Mouse (Mus musculus) spleen, postnatal 10 days (tissue): ENCODE measurements around the gene Cbfa2t2.

Source experiments
- DNase-seq, 2 experiments: peaks; one replicate each; pipeline ENCODE4 v3.0.0; 2021 to 2022; ENCODE audit warnings: low spot score in 2 of 2

The Cbfa2t2 gene

DNA sequence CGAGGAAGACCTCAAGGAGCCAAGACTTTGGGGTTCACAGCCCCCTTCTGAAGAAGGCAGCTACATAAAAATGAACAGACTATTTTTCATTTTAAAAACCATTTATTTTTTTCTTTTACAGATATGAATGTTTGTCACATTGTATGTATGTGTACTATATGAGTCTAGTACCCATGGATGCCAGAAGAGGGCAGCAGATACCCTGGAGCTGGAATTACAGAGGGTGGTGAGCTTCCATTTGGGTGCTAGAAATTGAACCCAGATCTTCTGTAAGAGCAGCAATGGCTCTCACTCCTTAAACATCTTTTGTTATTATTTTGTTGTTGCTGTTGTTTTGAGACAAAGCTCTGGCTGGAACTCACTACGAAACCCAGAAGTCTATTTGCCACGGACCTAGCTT is 10.8 kb upstream of the Cbfa2t2 start:
- DNase-seq, result no peak

GRCm38 (mm10) chr2:154426188-154426904 is 9.9 kb upstream of the Cbfa2t2 start:
- DNase-seq, result no peak

DNA sequence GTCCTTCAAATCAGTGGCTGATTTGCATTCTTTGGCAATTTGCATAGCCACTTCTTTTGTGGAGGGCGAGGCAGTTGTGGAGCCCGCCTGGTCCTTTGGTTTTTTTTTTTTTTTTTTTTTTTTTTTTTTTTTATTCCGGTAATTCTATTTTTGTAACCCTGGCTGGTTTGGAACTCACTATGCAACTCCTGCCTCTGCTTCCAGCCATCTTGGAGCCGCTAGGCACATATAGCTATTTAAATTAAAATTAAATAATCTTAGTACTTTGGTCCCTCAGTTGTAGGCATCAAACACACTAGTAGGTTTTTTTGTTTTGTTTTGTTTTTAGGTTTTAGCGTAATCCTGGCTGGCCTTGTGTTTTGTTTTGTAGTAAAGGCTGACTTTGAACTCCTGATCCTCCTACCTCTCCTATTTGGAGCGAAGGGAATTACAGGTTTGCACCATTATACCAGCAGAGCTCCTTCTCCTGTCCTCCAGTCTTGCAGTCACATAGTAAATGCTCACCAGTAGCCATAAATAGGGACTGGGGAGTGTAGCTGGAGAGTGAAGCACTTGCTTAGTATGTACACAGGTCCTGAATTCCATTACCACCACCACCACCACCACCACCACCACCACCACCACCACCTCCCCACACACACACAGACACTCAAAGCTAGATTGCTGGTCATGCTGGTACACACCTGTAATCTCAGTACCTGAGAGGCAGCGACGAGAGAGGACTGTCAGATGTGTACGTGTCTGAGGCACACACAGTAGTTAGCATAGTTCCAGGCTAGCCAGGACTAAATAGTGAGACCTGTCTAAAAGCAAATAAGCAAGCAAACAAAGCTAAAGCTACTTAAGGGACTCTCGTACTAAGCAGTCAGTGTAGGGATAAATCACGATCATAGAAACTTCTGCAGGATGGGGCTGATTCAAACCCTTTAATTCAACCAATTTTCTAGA is 9.1 kb upstream of the Cbfa2t2 start:
- no peak for DNase-seq

- no peak for DNase-seq
Measured at GRCm38 (mm10) chr2:154427853-154428360, 8.4 kb upstream of the Cbfa2t2 start.

GRCm38 (mm10) chr2:154430566-154430965 is 5.7 kb upstream of the Cbfa2t2 start:
- no peak for DNase-seq

GRCm38 (mm10) chr2:154432696-154433095 is 3.6 kb upstream of the Cbfa2t2 start:
- DNase-seq, result no peak

DNA sequence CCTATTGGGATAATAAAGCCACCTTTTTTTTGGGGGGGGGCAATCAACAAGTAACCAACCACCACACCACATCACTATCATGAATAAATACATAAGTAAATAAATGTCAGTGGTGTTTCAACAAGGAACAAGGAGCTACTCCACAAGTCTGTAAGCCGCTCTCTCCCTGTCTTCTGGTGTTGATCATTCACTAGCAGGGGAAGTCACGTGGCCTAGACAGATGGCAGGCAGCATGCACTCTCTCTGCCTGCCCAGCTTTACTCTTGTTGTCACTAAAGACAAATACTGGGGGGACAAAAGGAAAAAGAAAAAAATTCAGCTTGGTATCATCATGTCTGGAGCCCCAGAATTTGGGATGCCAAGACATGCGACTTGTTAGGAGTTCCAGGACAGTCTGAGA is 2.9 kb upstream of the Cbfa2t2 start:
- DNase-seq, result no peak

DNA sequence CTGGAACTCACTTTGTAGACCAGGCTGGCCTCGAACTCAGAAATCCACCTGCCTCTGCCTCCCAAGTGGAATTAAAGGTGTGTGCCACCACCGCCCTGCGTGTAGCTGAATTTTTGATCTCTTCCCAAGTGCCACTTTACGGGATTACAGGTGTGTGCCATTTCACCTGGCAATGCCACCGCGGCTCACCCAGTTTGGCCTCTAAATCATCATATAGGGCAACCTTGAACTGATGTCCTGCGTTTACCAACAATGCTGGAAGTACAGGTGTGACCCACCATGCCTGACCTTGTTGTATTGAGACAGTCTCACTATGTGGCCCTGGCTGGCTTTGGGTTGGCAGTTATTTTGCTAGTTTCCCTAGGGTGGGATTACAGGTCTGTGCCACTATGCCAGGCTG is 1.6 kb upstream of the Cbfa2t2 start:
- no peak for DNase-seq

DNA sequence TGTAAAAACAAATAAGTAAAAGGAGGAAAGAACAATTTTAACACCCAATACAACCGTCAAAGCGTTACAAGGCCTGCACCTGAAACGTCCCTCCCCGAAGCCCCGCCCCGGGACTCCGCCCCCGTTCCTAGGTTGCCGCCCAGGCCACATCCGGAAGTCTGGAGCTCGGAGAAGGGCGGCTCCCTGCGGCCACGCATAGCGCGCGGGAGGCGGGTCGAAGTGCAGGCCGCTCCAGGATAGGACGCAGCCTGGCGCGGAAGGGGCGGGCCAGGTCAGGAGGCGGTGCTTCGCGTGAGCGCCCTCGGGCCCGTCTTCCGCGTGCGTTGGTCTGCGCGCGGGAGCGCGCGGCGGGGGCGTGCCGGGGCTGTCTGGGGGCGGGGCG is 214 bp upstream of the Cbfa2t2 start:
- DNase-seq, result peak; percentile 94 to 99

DNA sequence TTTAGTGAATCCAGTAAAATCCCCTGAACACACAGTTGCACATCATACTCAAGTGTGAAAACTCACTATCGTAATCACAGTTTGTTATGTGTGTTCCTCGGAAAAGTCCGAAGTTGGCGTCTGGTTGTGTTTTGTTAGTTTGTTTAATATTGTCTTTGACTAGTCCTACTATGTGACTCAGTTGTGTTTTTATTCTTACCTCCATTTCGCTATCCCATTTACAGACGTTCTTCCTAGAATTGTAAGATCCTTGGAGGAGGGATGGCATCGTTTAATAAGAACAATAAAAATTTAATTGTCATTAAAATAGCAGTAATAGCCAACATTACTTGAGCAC is 878 bp downstream of the Cbfa2t2 start:
- no peak for DNase-seq

DNA sequence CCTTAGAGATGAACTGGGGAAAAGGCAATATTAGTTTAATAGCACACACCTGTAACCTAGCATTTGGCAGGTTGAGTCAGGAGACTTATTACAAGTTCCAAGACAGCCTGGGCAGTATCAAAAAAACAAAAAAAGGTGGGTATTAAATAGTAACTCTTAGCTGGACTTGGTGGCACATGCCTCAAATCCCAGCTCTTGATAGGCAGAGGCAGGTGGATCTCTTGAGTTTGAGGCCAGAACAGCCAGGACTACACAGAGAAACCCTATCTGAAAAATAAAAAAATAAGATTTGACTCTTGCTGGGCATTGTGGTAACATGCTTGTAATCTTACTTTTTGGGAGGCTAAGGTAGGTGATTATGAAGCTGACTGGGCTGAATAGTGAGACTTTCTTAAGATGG is 4.2 kb downstream of the Cbfa2t2 start:
- DNase-seq, result no peak

- no peak for DNase-seq
Measured at GRCm38 (mm10) chr2:154447821-154448220, 11.5 kb downstream of the Cbfa2t2 start.

GRCm38 (mm10) chr2:154448633-154449032 is 12.4 kb downstream of the Cbfa2t2 start:
- DNase-seq, result no peak

- no peak for DNase-seq
Measured at GRCm38 (mm10) chr2:154452951-154453350, 16.7 kb downstream of the Cbfa2t2 start.

DNA sequence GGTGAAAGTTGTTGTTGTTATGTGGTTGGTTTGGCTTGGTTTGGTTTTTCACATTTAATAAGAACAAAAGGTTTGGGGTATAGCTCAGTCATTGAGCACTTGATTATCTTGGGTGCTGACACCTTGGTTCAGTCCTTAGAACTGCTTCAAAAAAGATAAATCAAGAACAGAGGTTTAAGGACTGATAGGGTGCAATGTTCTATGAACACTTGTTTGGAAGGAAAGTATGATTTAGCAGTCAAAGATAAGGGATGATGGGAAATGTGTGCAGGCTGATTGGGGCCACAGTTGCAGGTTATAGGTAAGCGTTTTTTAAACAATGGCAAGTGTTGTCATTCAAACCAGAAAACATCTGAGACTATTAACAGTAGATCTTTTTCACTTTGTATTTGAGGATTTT is 17.8 kb downstream of the Cbfa2t2 start:
- DNase-seq, result no peak

- no peak for DNase-seq
Measured at GRCm38 (mm10) chr2:154454605-154455004, 18.3 kb downstream of the Cbfa2t2 start.

DNA sequence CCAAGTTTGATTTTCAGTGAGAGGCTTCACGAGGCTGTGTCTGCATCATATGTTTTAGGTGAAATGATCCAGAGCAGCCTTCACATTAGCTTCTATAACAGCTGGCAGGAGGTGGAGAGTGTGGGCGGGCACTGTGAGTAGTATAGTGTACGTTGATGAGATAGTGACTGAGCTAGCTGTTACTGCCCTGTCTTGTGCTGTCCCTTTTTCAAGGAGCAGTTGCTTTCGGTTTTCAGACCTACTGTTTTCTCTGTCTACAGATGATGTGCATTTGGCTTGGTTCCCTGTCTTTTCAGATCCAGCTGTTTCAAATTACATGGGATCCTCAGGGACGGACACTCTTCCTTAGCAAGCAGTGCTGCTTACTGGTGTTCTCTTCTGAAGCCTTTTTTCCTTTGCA is 19.5 kb downstream of the Cbfa2t2 start:
- peak in 1 of 2 experiments; percentile 25 for DNase-seq

DNA sequence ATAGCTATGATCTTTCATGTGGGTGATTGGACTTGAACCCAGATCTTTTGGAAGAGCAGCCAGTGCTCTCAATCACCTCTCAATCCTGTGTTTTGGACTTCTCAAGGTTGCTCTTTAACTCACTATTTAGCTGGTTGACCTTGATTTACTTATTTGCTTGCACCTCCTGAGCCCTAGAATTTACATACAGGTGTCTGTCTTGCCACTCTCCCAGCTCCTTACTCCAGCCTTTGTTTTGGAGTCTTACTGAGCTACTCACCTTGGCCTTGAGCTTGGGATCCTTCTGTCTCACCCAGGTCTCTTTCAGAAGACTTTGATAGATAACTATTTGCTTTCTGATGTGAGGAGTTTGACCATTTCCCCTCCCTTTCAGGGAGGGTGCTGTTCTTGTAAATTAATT is 20.3 kb downstream of the Cbfa2t2 start:
- DNase-seq, result no peak

- no peak for DNase-seq
Measured at GRCm38 (mm10) chr2:154459262-154459661, 23.0 kb downstream of the Cbfa2t2 start.

DNA sequence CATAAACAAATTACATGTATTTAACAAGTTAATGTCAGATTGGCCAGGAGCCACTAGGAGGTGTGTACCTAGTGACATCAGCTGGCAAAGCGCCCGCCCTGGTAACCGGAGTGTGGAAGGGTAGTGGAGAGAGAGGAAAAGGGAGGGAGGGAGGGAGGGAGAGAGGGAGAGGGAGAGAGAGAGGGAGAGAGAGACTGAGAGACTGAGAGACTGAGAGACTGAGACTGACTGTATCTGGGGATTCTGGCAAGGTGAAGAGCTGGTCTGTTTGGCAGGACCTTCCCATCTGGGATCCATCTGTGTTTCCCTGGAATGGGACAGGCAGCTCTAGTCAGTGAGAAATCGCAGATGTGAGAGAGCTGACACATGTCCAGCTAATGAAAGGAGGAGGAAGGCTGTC is 23.6 kb downstream of the Cbfa2t2 start:
- peak in 1 of 2 experiments; percentile 62 for DNase-seq

DNA sequence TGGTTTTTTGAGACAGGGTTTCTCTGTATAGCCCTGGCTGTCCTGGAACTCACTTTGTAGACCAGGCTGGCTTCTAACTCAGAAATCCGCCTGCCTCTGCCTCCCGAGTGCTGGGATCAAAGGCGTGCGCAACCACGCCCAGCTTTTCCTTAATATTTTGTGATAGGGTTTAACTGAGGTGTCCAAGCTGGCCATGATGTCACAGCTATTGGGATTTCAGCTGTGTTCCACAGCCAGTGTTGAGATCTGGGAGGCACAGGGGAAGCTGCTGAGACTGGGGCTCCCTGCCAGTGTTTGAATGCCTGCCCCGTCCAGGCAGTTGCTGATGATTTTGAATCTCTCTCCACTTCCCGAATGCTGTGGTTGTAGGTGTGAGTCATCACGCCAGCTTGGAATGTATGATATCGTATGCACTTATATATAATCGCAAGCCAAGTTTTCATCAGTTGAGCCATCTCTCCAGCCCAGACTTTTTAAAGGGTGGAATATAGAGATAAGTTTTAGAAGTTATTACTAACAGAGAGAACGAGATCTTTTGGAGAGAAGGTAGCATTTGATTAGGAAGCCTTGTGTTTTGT is 27.4 kb downstream of the Cbfa2t2 start:
- DNase-seq, result no peak

DNA sequence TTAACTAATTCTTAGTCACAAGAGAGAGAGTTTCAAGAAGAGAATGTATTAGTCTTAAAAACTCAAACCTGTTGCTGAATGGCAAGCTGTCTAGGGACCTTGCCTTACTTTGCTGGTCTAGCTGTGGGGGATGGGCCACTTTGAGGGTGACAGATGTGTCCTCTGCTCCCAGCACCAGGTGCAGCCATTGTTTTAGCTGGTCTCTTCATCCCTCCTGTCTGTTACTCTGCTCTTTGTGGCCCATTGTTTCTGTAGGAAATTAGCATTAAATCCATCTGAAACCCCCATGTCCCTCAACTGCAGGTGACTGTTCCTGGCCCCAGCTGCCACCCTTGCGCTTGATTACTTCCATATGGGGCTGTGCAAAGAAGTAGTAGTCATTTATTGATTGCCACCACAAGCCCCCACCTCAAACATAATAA is 29.6 kb downstream of the Cbfa2t2 start:
- peak in 1 of 2 experiments; percentile 29 for DNase-seq

GRCm38 (mm10) chr2:154467139-154467538 is 30.9 kb downstream of the Cbfa2t2 start:
- no peak for DNase-seq
